Comparison of ENCODE assay signal across 8 mouse cellular contexts in genomic region chr2:127481841-127482532, GRCm38 (mm10). TPM values are rescaled to one million over a fixed set of nuclear protein-coding genes. Genes with fewer than 3 reads are reported as not detected.
A peak's percentile ranks its signal among the peaks of the same experiment; 100 is the strongest.
DNase-seq lines count a peak whose midpoint lies in the region; ATAC-seq and TF ChIP-seq lines count a peak whose summit lies in the region.

No protein-coding gene starts in this region.

- intact Hi-C loops in left cerebral cortex, postnatal 25 days (cut with DNase I) = no loop called here

- H3K4me3 ChIP-seq in layer of hippocampus, adult 2 months = peak overlapping the region; percentile 53
- peak overlapping the region; percentile 55 for H3K4me3 ChIP-seq in embryonic facial prominence, embryonic 14.5 days (ENCODE audit: low read depth, low read length)
- H3K4me3 ChIP-seq in hindbrain, embryonic 16.5 days (ENCODE audit: low read length) = peak overlapping the region; percentile 41
- H3K4me3 ChIP-seq in midbrain, embryonic 10.5 days = peak overlapping the region; percentile 59

- H3K4me2 ChIP-seq in embryonic facial prominence, embryonic 14.5 days (ENCODE audit: low read depth, low read length) = peak overlapping the region; percentile 80
- peak overlapping the region; percentile 80 for H3K4me2 ChIP-seq in hindbrain, embryonic 16.5 days (ENCODE audit: low read length)

- peak overlapping the region; percentile 67 for H3K9ac ChIP-seq in embryonic facial prominence, embryonic 14.5 days (ENCODE audit: low read depth, low read length)
- peak overlapping the region; percentile 51 for H3K9ac ChIP-seq in hindbrain, embryonic 16.5 days (ENCODE audit: low read depth, low read length)

- 0 out of 2 replicates have a peak overlapping the region, but pooled peaks have one; percentile 1 for H3K27ac ChIP-seq in layer of hippocampus, adult 2 months
- peak overlapping the region; percentile 34; the same call in 1 of the 2 replicates for H3K27ac ChIP-seq in embryonic facial prominence, embryonic 14.5 days (replicated peaks; ENCODE audit: low read depth, low read length)
- no peak overlapping the region for H3K27ac ChIP-seq in hindbrain, embryonic 16.5 days (ENCODE audit: low read depth, low read length)
- no peak overlapping the region; the same call in 1 of the 2 replicates for H3K27ac ChIP-seq in midbrain, embryonic 10.5 days (replicated peaks)

- H3K27me3 ChIP-seq in embryonic facial prominence, embryonic 14.5 days (replicated peaks; ENCODE audit: control insufficient read depth, insufficient read depth, low read length) = peaks cover 53% of the 10 kb centered on the region
- H3K27me3 ChIP-seq in hindbrain, embryonic 16.5 days (replicated peaks; ENCODE audit: control insufficient read depth, insufficient read depth, low read length) = peaks cover 45% of the 10 kb centered on the region
- peaks cover 86% of the 10 kb centered on the region for H3K27me3 ChIP-seq in midbrain, embryonic 10.5 days (ENCODE audit: low read depth, poor library complexity, severe bottlenecking)

- peak; percentile 49 for ATAC-seq in embryonic facial prominence, embryonic 14.5 days (ENCODE audit: low read depth)
- peak; percentile 6; the same call in 1 of the 2 replicates for ATAC-seq in hindbrain, embryonic 16.5 days

- no peaks in the 10 kb centered on the region for H3K36me3 ChIP-seq in embryonic facial prominence, embryonic 14.5 days (ENCODE audit: control insufficient read depth, insufficient read depth, low read length)
- no peaks in the 10 kb centered on the region for H3K36me3 ChIP-seq in hindbrain, embryonic 16.5 days (ENCODE audit: control insufficient read depth, insufficient read depth, low read length)
- no peaks in the 10 kb centered on the region for H3K36me3 ChIP-seq in midbrain, embryonic 10.5 days

- H3K4me1 ChIP-seq in embryonic facial prominence, embryonic 14.5 days (ENCODE audit: control insufficient read depth, insufficient read depth, low read length) = peaks cover 26% of the 10 kb centered on the region
- peaks cover 22% of the 10 kb centered on the region for H3K4me1 ChIP-seq in hindbrain, embryonic 16.5 days (ENCODE audit: control insufficient read depth, insufficient read depth, low read depth, low read length)
- peaks cover 33% of the 10 kb centered on the region for H3K4me1 ChIP-seq in midbrain, embryonic 10.5 days

- WGBS in embryonic facial prominence, embryonic 14.5 days = under 1% methylated on average over 35 of the region's 59 CpGs
- WGBS in hindbrain, embryonic 16.5 days = under 1% methylated on average over 46 of the region's 59 CpGs
- under 1% methylated on average over 59 of the region's 59 CpGs for WGBS in midbrain, embryonic 10.5 days

- no peak for DNase-seq in layer of hippocampus, adult 2 months (ENCODE audit: low spot score in 2 of 2)
- DNase-seq in layer of hippocampus, postnatal 14 days (ENCODE audit: low spot score in 2 of 2) = no peak
- no peak for DNase-seq in embryonic facial prominence, embryonic 14.5 days (ENCODE audit: low spot score)
- peak; percentile 47 for DNase-seq in midbrain, embryonic 10.5 days (ENCODE audit: low spot score)
- no peak for DNase-seq in cerebellum, postnatal 4 days (ENCODE audit: low spot score in 2 of 2)
- no peak for DNase-seq in left cerebral cortex, postnatal 25 days (ENCODE audit: low spot score in 2 of 2)
- no peak for DNase-seq in urinary bladder, postnatal 4 days (ENCODE audit: low spot score in 2 of 2)

- H3K9me3 ChIP-seq in embryonic facial prominence, embryonic 14.5 days (ENCODE audit: control insufficient read depth, low read length) = no peaks in the 10 kb centered on the region
- H3K9me3 ChIP-seq in hindbrain, embryonic 16.5 days (ENCODE audit: control insufficient read depth, low read length) = no peaks in the 10 kb centered on the region
- no peaks in the 10 kb centered on the region for H3K9me3 ChIP-seq in midbrain, embryonic 10.5 days (replicated peaks)

- TF ChIP-seq CTCF in layer of hippocampus, adult 2 months (conservative IDR thresholded peaks at IDR 0.05) = no peak

RNA-seq across cellular contexts. Expression of gene Fahd2a, which starts 37.6 kb away (rescaled TPM):
- total RNA-seq in layer of hippocampus, adult 2 months (2021) = 10 to 100 TPM; 19.8 to 21.6 TPM
- 10 to 100 TPM; 17.7 to 18.4 TPM for total RNA-seq in layer of hippocampus, postnatal 14 days (2021)
- polyA plus RNA-seq in embryonic facial prominence, embryonic 14.5 days (2014; fragmentation: Nextera tagmentation; extraction: Ambion mirVana) = 16.6 and 19.3 TPM in 2 replicates
- 31.4 and 32.9 TPM in 2 replicates for polyA plus RNA-seq in hindbrain, embryonic 16.5 days (2015; fragmentation: Nextera tagmentation; extraction: Ambion mirVana)
- polyA plus RNA-seq in midbrain, embryonic 10.5 days (2016; fragmentation: Nextera tagmentation; extraction: Ambion mirVana) = 23.0 and 27.7 TPM in 2 replicates
- total RNA-seq in left cerebral cortex, postnatal 25 days (2021) = 10 to 100 TPM; 18.1 TPM

RNA-seq across cellular contexts. Expression of gene Kcnip3, which starts 39.9 kb away (rescaled TPM):
- total RNA-seq in layer of hippocampus, adult 2 months (2021) = 10 to 100 TPM; 63.6 to 66.4 TPM
- 10 to 100 TPM; 56.0 to 57.3 TPM for total RNA-seq in layer of hippocampus, postnatal 14 days (2021)
- 5.6 and 6.1 TPM in 2 replicates for polyA plus RNA-seq in embryonic facial prominence, embryonic 14.5 days (2014; fragmentation: Nextera tagmentation; extraction: Ambion mirVana)
- polyA plus RNA-seq in hindbrain, embryonic 16.5 days (2015; fragmentation: Nextera tagmentation; extraction: Ambion mirVana) = 15.4 and 20.0 TPM in 2 replicates
- polyA plus RNA-seq in midbrain, embryonic 10.5 days (2016; fragmentation: Nextera tagmentation; extraction: Ambion mirVana) = 1.8 and 2.6 TPM in 2 replicates
- 100 to 1,000 TPM; 120 to 123 TPM for total RNA-seq in left cerebral cortex, postnatal 25 days (2021)

RNA-seq across cellular contexts. Expression of gene Gpat2, which starts 57.0 kb away (rescaled TPM):
- total RNA-seq in layer of hippocampus, adult 2 months (2021) = under 1 TPM; 0.12 to 0.31 TPM
- under 1 TPM in 1 of 2 experiments, not detected in 1; 0.29 TPM for total RNA-seq in layer of hippocampus, postnatal 14 days (2021)
- 0.26 and 0.39 TPM in 2 replicates for polyA plus RNA-seq in embryonic facial prominence, embryonic 14.5 days (2014; fragmentation: Nextera tagmentation; extraction: Ambion mirVana)
- 0.25 and 0.28 TPM in 2 replicates for polyA plus RNA-seq in hindbrain, embryonic 16.5 days (2015; fragmentation: Nextera tagmentation; extraction: Ambion mirVana)
- 0.10 and 0.29 TPM in 2 replicates for polyA plus RNA-seq in midbrain, embryonic 10.5 days (2016; fragmentation: Nextera tagmentation; extraction: Ambion mirVana)
- total RNA-seq in left cerebral cortex, postnatal 25 days (2021) = under 1 TPM in 1 of 2 experiments, not detected in 1; 0.48 TPM

RNA-seq across cellular contexts. Expression of gene Prom2, which starts 59.3 kb away (rescaled TPM):
- under 1 TPM; 0.08 to 0.10 TPM for total RNA-seq in layer of hippocampus, adult 2 months (2021)
- total RNA-seq in layer of hippocampus, postnatal 14 days (2021) = under 1 TPM in 1 of 2 experiments, not detected in 1; 0.38 TPM
- polyA plus RNA-seq in embryonic facial prominence, embryonic 14.5 days (2014; fragmentation: Nextera tagmentation; extraction: Ambion mirVana) = 3.3 and 4.1 TPM in 2 replicates
- 0.05 and 0.06 TPM in 2 replicates for polyA plus RNA-seq in hindbrain, embryonic 16.5 days (2015; fragmentation: Nextera tagmentation; extraction: Ambion mirVana)
- polyA plus RNA-seq in midbrain, embryonic 10.5 days (2016; fragmentation: Nextera tagmentation; extraction: Ambion mirVana) = 0.28 and 0.43 TPM in 2 replicates
- under 1 TPM; 0.18 to 0.21 TPM for total RNA-seq in left cerebral cortex, postnatal 25 days (2021)

Comparison
In these comparisons a context has a peak if more than half of its experiments do, and no peak if none do; other contexts are left out.
1. H3K27ac ChIP-seq: peak in layer of hippocampus, adult 2 months (single experiment) and embryonic facial prominence, embryonic 14.5 days (single experiment); none in hindbrain, embryonic 16.5 days (single experiment) and midbrain, embryonic 10.5 days (single experiment).
2. Peak in every context shown above with its lines, with median percentiles within 50 percentile points of each other: H3K4me3 ChIP-seq.